Mouse (Mus musculus) limb, embryonic 14.5 days (tissue): Measurements from ENCODE around the gene Olfr444. TPM values are rescaled to one million over a fixed set of nuclear protein-coding genes. Genes with fewer than 3 reads are reported as not detected.

Experiments used
- ATAC-seq: fragments of 200-750 bp; cut with Nextera tagmentation; 2 replicates; pipeline ENCODE4 v1.8.0; 2017; ENCODE audit warnings: low read depth, moderate number of reproducible peaks, moderate TSS enrichment; ENCODE audit not compliant: low FRiP score
- DNase-seq: peaks from one replicate; pipeline ENCODE4 v3.0.0-alpha.2; 2015; ENCODE audit warnings: low spot score
- H3K27ac ChIP-seq: fragments of 300-500 bp; sonication (generic); replicated peaks from 2 replicates; pipeline ENCODE4 v1.5.1; 2014; ENCODE audit warnings: low read depth, mild to moderate bottlenecking, low read length, moderate library complexity, mixed read lengths
- H3K27me3 ChIP-seq: fragments of 300-500 bp; sonication (generic); 2 replicates; pipeline ENCODE4 v1.6.1; 2014; ENCODE audit warnings: low read length, mixed read lengths; ENCODE audit not compliant: control insufficient read depth, insufficient read depth
- H3K36me3 ChIP-seq: fragments of 300-500 bp; sonication (generic); 2 replicates; pipeline ENCODE4 v1.6.1; 2014; ENCODE audit warnings: mild to moderate bottlenecking, low read length, moderate library complexity, mixed read lengths; ENCODE audit not compliant: control insufficient read depth, insufficient read depth
- H3K4me1 ChIP-seq: fragments of 300-500 bp; sonication (generic); 2 replicates; pipeline ENCODE4 v1.6.1; 2014; ENCODE audit warnings: antibody characterized with exemption, low read length, mixed read lengths; ENCODE audit not compliant: control insufficient read depth, insufficient read depth
- H3K4me2 ChIP-seq: fragments of 300-500 bp; sonication (generic); replicated peaks from 2 replicates; pipeline ENCODE4 v1.6.1; 2014; ENCODE audit warnings: low read depth, mild to moderate bottlenecking, low read length, moderate library complexity; ENCODE audit not compliant: severe bottlenecking
- H3K4me3 ChIP-seq: fragments of 300-500 bp; sonication (generic); replicated peaks from 2 replicates; pipeline ENCODE4 v1.5.1; 2014; ENCODE audit warnings: low read length
- H3K9ac ChIP-seq: fragments of 300-500 bp; sonication (generic); 2 replicates; pipeline ENCODE4 v1.6.1; 2014; ENCODE audit warnings: mild to moderate bottlenecking, low read depth, low read length, moderate library complexity; ENCODE audit not compliant: severe bottlenecking
- H3K9me3 ChIP-seq: fragments of 300-500 bp; sonication (generic); 2 replicates; pipeline ENCODE4 v1.6.1; 2016; ENCODE audit warnings: low read length; ENCODE audit not compliant: control insufficient read depth
- POLR2A ChIP-seq: fragments of 200-500 bp; IDR thresholded peaks from 2 replicates; pipeline ENCODE4 v1.8.0; 2012; ENCODE audit warnings: inconsistent platforms, mild to moderate bottlenecking, moderate library complexity, borderline replicate concordance; ENCODE audit not compliant: insufficient read depth, insufficient read length; ENCODE audit errors: extremely low read depth
- WGBS: fragments of 180-500 bp; shearing (Covaris S2); extraction: QIAGEN DNeasy Blood & Tissue Kit; methylation state at CpG from one replicate; pipeline ENCODE4 v1.1.7; 2014; 5-methylcytosine and 5-hydroxymethylcytosine counted together
- polyA plus RNA-seq, 2 experiments: library from polyadenylated mRNA; depleted of rRNA in 1 of 2; stranded (reverse) in 1 of 2; unstranded in 1 of 2; fragments of >200 nt; fragmentation: Nextera tagmentation in 1 of 2; extraction: Ambion mirVana in 1 of 2; gene quantifications; 2 replicates each; pipeline versions ENCODE4 v1.2.1 to v1.2.3; 2012 to 2014

Gene Olfr444
- not detected in 2 replicates for polyA plus RNA-seq (2012; rRNA removed)
- not detected in 2 replicates for polyA plus RNA-seq (2014; fragmentation: Nextera tagmentation; extraction: Ambion mirVana)

GRCm38 (mm10) chr6:42948767-42949166 is at the start of gene Olfr444:
Olfr444 (plus strand) TSS chr6:42949067.
- no peaks in the 10 kb centered on the region for H3K36me3 ChIP-seq
- H3K4me1 ChIP-seq = no peaks in the 10 kb centered on the region
- H3K9me3 ChIP-seq = no peaks in the 10 kb centered on the region
- H3K4me2 ChIP-seq = no peak within 1 kb of the TSS
- DNase-seq (no peak), ATAC-seq (no peak)
- no peaks in the 10 kb centered on the region for H3K27me3 ChIP-seq
- WGBS = 74% methylated on average over 1 of the region's 1 CpGs
- no peak within 1 kb of the TSS for H3K27ac ChIP-seq
- TF ChIP-seq POLR2A = no peak
- no peak within 1 kb of the TSS for H3K4me3 ChIP-seq
- H3K9ac ChIP-seq = no peak within 1 kb of the TSS

- TF ChIP-seq POLR2A = no peak
- Histone ChIP-seq H3K4me3 (no peak overlapping the region), H3K9me3 (no peaks in the 10 kb centered on the region), H3K27ac (no peak overlapping the region), H3K4me2 (no peak overlapping the region), H3K4me1 (no peaks in the 10 kb centered on the region), H3K27me3 (no peaks in the 10 kb centered on the region), H3K36me3 (no peaks in the 10 kb centered on the region), H3K9ac (no peak overlapping the region)
- 42% methylated on average over 1 of the region's 1 CpGs for WGBS
- DNase-seq = no peak
- no peak for ATAC-seq
Measured at GRCm38 (mm10) chr6:42900345-42900744, 48.5 kb upstream of the Olfr444 start.

- Histone ChIP-seq H3K4me1 (no peaks in the 10 kb centered on the region), H3K9me3 (no peaks in the 10 kb centered on the region), H3K27ac (no peak within 1 kb of the TSS), H3K36me3 (no peaks in the 10 kb centered on the region), H3K4me2 (no peak within 1 kb of the TSS), H3K27me3 (no peaks in the 10 kb centered on the region), H3K4me3 (no peak within 1 kb of the TSS), H3K9ac (no peak within 1 kb of the TSS)
- ATAC-seq (no peak), DNase-seq (no peak)
- no peak for TF ChIP-seq POLR2A
Measured at GRCm38 (mm10) chr6:42908578-42908977, 40.3 kb upstream of the Olfr444 start, which contains the start of gene Olfr447. Olfr447 (plus strand) TSS chr6:42908878.

GRCm38 (mm10) chr6:42921077-42921476 is 27.8 kb upstream of the Olfr444 start, which contains the start of gene Olfr446:
Olfr446 (plus strand) TSS chr6:42921377.
- H3K4me1 ChIP-seq = no peaks in the 10 kb centered on the region
- TF ChIP-seq POLR2A = no peak
- no peaks in the 10 kb centered on the region for H3K27me3 ChIP-seq
- H3K27ac ChIP-seq = no peak within 1 kb of the TSS
- WGBS = 62% methylated on average over 2 of the region's 2 CpGs
- no peak within 1 kb of the TSS for H3K4me2 ChIP-seq
- ATAC-seq (no peak), DNase-seq (no peak)
- no peaks in the 10 kb centered on the region for H3K36me3 ChIP-seq
- H3K9ac ChIP-seq = no peak within 1 kb of the TSS
- no peak within 1 kb of the TSS for H3K4me3 ChIP-seq
- no peaks in the 10 kb centered on the region for H3K9me3 ChIP-seq

- Histone ChIP-seq H3K27me3 (no peaks in the 10 kb centered on the region), H3K4me1 (no peaks in the 10 kb centered on the region), H3K9ac (no peak overlapping the region), H3K9me3 (no peaks in the 10 kb centered on the region), H3K4me2 (no peak overlapping the region), H3K27ac (no peak overlapping the region), H3K36me3 (no peaks in the 10 kb centered on the region), H3K4me3 (no peak overlapping the region)
- DNase-seq (no peak), ATAC-seq (no peak)
- TF ChIP-seq POLR2A = no peak
Measured at GRCm38 (mm10) chr6:42980377-42980776, 31.5 kb downstream of the Olfr444 start.

Other genes starting within 250 kb of the Olfr444 start
- gene Tcaf1, start 239.0 kb upstream of the Olfr444 start, polyA plus RNA-seq (2012; rRNA removed) = 58.7 and 64.1 TPM in 2 replicates
- 63.5 and 70.6 TPM in 2 replicates for gene Tcaf1, start 239.0 kb upstream of the Olfr444 start, polyA plus RNA-seq (2014; fragmentation: Nextera tagmentation; extraction: Ambion mirVana)
- not detected in 2 replicates for gene Olfr453, start 209.7 kb upstream of the Olfr444 start, polyA plus RNA-seq (2012; rRNA removed)
- not detected in 2 replicates for gene Olfr453, start 209.7 kb upstream of the Olfr444 start, polyA plus RNA-seq (2014; fragmentation: Nextera tagmentation; extraction: Ambion mirVana)
- not detected in 2 replicates for gene Olfr38, start 192.7 kb upstream of the Olfr444 start, polyA plus RNA-seq (2012; rRNA removed)
- not detected in 2 replicates for gene Olfr38, start 192.7 kb upstream of the Olfr444 start, polyA plus RNA-seq (2014; fragmentation: Nextera tagmentation; extraction: Ambion mirVana)
- gene Olfr452, start 164.0 kb upstream of the Olfr444 start, polyA plus RNA-seq (2012; rRNA removed) = not detected in 2 replicates
- gene Olfr452, start 164.0 kb upstream of the Olfr444 start, polyA plus RNA-seq (2014; fragmentation: Nextera tagmentation; extraction: Ambion mirVana) = not detected in 2 replicates
- not detected in 2 replicates for gene Olfr450, start 137.1 kb upstream of the Olfr444 start, polyA plus RNA-seq (2012; rRNA removed)
- not detected in 2 replicates for gene Olfr450, start 137.1 kb upstream of the Olfr444 start, polyA plus RNA-seq (2014; fragmentation: Nextera tagmentation; extraction: Ambion mirVana)
- not detected in 2 replicates for gene Olfr449, start 114.7 kb upstream of the Olfr444 start, polyA plus RNA-seq (2012; rRNA removed)
- gene Olfr449, start 114.7 kb upstream of the Olfr444 start, polyA plus RNA-seq (2014; fragmentation: Nextera tagmentation; extraction: Ambion mirVana) = not detected in 2 replicates
- gene Olfr448, start 58.6 kb upstream of the Olfr444 start, polyA plus RNA-seq (2012; rRNA removed) = not detected in 2 replicates
- gene Olfr448, start 58.6 kb upstream of the Olfr444 start, polyA plus RNA-seq (2014; fragmentation: Nextera tagmentation; extraction: Ambion mirVana) = not detected in 2 replicates
- gene Olfr447, start 40.2 kb upstream of the Olfr444 start, polyA plus RNA-seq (2012; rRNA removed) = not detected in 2 replicates
- not detected in 2 replicates for gene Olfr447, start 40.2 kb upstream of the Olfr444 start, polyA plus RNA-seq (2014; fragmentation: Nextera tagmentation; extraction: Ambion mirVana)
- not detected in 2 replicates for gene Olfr446, start 27.7 kb upstream of the Olfr444 start, polyA plus RNA-seq (2012; rRNA removed)
- gene Olfr446, start 27.7 kb upstream of the Olfr444 start, polyA plus RNA-seq (2014; fragmentation: Nextera tagmentation; extraction: Ambion mirVana) = not detected in 2 replicates
- not detected in 2 replicates for gene Olfr441, start 157.3 kb downstream of the Olfr444 start, polyA plus RNA-seq (2012; rRNA removed)
- not detected in 2 replicates for gene Olfr441, start 157.3 kb downstream of the Olfr444 start, polyA plus RNA-seq (2014; fragmentation: Nextera tagmentation; extraction: Ambion mirVana)
- not detected in 2 replicates for gene Olfr237-ps1, start 197.5 kb downstream of the Olfr444 start, polyA plus RNA-seq (2012; rRNA removed)
- not detected in 2 replicates for gene Olfr237-ps1, start 197.5 kb downstream of the Olfr444 start, polyA plus RNA-seq (2014; fragmentation: Nextera tagmentation; extraction: Ambion mirVana)
- gene Olfr437, start 214.2 kb downstream of the Olfr444 start, polyA plus RNA-seq (2012; rRNA removed) = not detected in 2 replicates
- gene Olfr437, start 214.2 kb downstream of the Olfr444 start, polyA plus RNA-seq (2014; fragmentation: Nextera tagmentation; extraction: Ambion mirVana) = not detected in 2 replicates
- not detected in 2 replicates for gene Olfr13, start 223.1 kb downstream of the Olfr444 start, polyA plus RNA-seq (2012; rRNA removed)
- gene Olfr13, start 223.1 kb downstream of the Olfr444 start, polyA plus RNA-seq (2014; fragmentation: Nextera tagmentation; extraction: Ambion mirVana) = not detected in 2 replicates
- not detected in 2 replicates for gene Olfr435, start 248.1 kb downstream of the Olfr444 start, polyA plus RNA-seq (2012; rRNA removed)
- not detected in 2 replicates for gene Olfr435, start 248.1 kb downstream of the Olfr444 start, polyA plus RNA-seq (2014; fragmentation: Nextera tagmentation; extraction: Ambion mirVana)